Mouse (Mus musculus) kidney, postnatal 4 days (tissue): ENCODE measurements around the gene Btbd16.

Experiments
- DNase-seq, 2 experiments: peaks; one replicate each; pipeline ENCODE4 v3.0.0; 2021; ENCODE audit warnings: mixed read lengths in 2 of 2

The Btbd16 gene

GRCm38 (mm10) chr7:130819624-130820023 is 45.8 kb downstream of the Btbd16 start:
- no peak for DNase-seq

- DNase-seq: no peak
These were observed 50.1 kb downstream of the Btbd16 start for GRCm38 (mm10) chr7:130823992-130824391.

- DNase-seq: no peak
These were observed 52.5 kb downstream of the Btbd16 start for GRCm38 (mm10) chr7:130826343-130826742.

GRCm38 (mm10) chr7:130827431-130827830 is 53.6 kb downstream of the Btbd16 start:
- peak; percentile 71 to 72 for DNase-seq

GRCm38 (mm10) chr7:130827844-130828403 is 54.1 kb downstream of the Btbd16 start:
- no peak for DNase-seq

GRCm38 (mm10) chr7:130828475-130828874 is 54.6 kb downstream of the Btbd16 start:
- no peak for DNase-seq

GRCm38 (mm10) chr7:130831586-130831985 is 57.7 kb downstream of the Btbd16 start:
- no peak for DNase-seq

- DNase-seq: peak; percentile 41 to 62
These were observed 60.4 kb downstream of the Btbd16 start for GRCm38 (mm10) chr7:130834299-130834698.

- peak; percentile 63 to 75 for DNase-seq
These were observed 61.3 kb downstream of the Btbd16 start for GRCm38 (mm10) chr7:130834958-130835861.

GRCm38 (mm10) chr7:130836066-130836465 is 62.2 kb downstream of the Btbd16 start:
- DNase-seq: peak in 1 of 2 experiments; percentile 27

- peak; percentile 70 to 82 for DNase-seq
These were observed 64.2 kb downstream of the Btbd16 start for GRCm38 (mm10) chr7:130837941-130838657.

- DNase-seq: no peak
These were observed 64.8 kb downstream of the Btbd16 start for GRCm38 (mm10) chr7:130838658-130839025.

- no peak for DNase-seq
These were observed 65.7 kb downstream of the Btbd16 start for GRCm38 (mm10) chr7:130839380-130840100.

- no peak for DNase-seq
These were observed 73.4 kb downstream of the Btbd16 start for GRCm38 (mm10) chr7:130847164-130847718.

- no peak for DNase-seq
These were observed 80.9 kb downstream of the Btbd16 start for GRCm38 (mm10) chr7:130854684-130855292.

- no peak for DNase-seq
These were observed 81.8 kb downstream of the Btbd16 start for GRCm38 (mm10) chr7:130855681-130856080.

GRCm38 (mm10) chr7:130857973-130858372 is 84.1 kb downstream of the Btbd16 start:
- DNase-seq: no peak

- no peak for DNase-seq
These were observed 86.1 kb downstream of the Btbd16 start for GRCm38 (mm10) chr7:130859926-130860325.

GRCm38 (mm10) chr7:130860721-130861142 is 86.9 kb downstream of the Btbd16 start:
- peak; percentile 51 to 57 for DNase-seq

GRCm38 (mm10) chr7:130862501-130862900 is 88.6 kb downstream of the Btbd16 start:
- peak; percentile 26 to 43 for DNase-seq

- DNase-seq: no peak
These were observed 90.8 kb downstream of the Btbd16 start for GRCm38 (mm10) chr7:130864711-130865110.
